Mouse (Mus musculus): Measurements from ENCODE around the gene Cartpt. TPM values are rescaled to one million over a fixed set of nuclear protein-coding genes. Genes with fewer than 3 reads are reported as not detected.
"Not testable (repeated sequence)": the region's sequence is repeated elsewhere in the genome, so short reads cannot be mapped to it uniquely, and the experiment has no call there.

The Cartpt gene
- polyA plus RNA-seq (2017; shearing (Covaris generic)) = not detected

DNA sequence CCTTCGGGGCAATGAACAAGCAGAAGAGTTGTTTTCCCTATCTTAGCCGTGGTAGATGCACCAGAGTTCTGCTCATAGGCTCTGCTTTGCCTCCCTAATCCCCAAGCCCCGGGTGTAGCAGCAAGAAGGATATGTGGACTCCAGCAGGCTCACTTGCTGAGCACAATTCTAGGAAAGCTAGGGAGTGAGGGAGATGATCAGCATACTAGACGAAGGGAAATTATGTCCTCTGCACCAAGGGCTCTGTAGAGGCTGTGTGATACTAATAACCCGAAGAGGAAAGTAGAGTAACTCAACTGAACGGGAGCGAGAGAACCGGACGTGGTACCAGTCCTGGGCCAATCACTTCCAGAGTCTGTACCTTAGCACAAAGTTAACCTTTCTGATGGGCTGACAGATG, at the start of gene Cartpt:
Cartpt (minus strand) TSS at position 127 of the 400 bp plus-strand sequence.
- no peak for ATAC-seq

DNA sequence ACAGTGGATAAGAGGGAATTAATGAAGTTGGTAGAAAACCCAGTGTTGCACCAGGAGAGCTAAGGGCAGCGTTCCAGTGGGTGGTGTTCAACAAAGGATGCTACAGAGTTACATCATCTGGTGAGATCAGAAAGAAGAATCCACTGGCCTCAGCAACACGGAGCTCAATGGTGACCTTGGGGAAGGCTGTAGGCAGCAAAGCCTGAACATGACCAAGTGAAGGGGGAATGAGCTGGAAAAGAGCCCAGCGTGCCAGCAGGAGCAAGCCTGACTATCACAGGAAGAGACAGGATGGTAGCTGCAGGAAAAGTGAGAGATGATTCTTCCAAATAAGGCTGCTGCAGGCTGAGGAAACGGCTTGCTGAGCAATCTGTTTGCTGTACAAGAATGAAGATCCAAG, 46.5 kb upstream of the Cartpt start:
- ATAC-seq = no peak

DNA sequence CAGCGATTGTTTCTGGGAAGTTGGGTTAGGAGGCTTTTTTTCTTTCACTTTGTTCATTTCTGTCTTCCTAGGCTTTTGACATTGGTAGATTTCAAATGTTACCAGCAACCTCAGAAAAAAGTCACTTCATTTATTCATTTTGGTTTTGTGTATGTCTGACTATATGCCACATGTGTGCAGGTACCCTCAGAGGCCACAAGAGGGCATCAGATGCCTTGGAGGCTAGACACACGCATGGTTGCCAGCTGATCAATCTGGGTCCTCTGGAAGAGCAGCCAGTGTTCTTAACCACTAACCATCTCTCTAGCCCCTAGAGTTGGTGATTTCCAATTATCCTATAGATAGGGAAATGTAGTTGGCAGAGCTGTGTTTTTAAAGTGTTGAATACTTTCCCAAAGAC, 42.6 kb upstream of the Cartpt start:
- ATAC-seq = no peak

DNA sequence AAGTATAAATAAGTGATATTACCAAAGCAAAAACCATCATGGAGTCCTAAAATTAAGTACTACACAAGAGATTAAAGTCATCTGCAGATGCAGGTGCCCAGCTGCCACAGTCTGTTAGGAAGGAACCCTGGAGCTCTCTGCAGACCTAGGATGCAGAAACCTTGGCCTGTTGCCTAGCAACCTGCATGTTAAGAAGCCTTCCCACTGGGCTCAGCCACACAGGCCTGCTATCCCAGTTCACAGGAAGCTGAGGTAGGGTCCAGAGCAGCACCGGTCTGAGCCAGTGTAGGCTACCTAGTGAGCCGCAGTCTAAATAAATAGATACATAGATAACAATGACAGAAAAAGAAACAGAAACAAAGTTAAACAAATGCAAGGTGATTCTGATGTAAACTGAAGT, 39.7 kb upstream of the Cartpt start:
- ATAC-seq = no peak

DNA sequence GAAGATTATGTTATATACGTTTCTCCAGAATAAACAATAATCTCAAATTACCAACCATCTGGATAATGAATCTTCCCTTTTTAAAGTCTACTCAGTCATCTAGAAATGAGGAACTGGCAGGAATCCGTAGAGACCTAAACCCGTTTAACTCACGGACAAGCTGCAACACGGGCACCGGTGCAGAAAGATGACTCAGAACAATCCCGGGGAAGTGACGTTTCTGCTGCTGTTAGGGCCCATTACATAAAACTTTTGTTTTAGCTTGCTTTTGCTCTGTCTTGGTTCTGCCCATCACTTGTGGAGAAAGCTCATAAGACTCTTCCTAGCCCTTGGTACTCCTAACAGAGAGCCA, 38.4 kb upstream of the Cartpt start:
- no peak for ATAC-seq

DNA sequence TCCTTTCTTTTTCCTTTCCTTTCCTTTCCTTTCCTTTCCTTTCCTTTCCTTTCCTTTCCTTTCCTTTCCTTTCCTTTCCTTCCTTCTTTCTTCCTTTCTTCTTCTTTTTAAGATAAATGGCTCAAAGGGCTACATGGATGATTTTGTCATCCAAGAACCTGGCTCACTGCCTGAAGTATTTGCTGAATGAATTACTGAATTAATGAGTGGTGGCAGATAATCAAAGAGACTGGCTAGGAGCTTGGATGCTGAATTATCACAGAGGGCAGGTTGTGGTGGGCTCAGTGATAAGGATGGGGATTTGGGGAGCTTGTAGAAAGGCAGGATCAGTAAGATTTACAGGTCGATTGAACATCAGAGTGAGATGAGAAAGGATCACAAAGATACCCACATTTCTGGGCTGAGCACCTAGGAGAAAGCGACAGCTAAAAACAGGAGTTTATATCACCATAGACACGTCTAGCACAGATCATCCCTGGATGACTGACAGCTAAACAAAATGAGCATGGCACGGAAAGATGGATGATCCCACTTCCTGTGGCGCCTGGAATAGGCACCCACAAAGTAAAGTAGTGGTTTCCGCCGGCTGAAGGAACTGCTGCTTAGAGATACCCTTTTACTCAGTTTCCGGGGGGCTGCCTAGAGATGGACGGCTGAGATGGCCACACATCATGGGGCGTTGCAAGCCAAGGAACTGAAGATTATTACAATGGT, 37.9 kb upstream of the Cartpt start:
- no peak for ATAC-seq

DNA sequence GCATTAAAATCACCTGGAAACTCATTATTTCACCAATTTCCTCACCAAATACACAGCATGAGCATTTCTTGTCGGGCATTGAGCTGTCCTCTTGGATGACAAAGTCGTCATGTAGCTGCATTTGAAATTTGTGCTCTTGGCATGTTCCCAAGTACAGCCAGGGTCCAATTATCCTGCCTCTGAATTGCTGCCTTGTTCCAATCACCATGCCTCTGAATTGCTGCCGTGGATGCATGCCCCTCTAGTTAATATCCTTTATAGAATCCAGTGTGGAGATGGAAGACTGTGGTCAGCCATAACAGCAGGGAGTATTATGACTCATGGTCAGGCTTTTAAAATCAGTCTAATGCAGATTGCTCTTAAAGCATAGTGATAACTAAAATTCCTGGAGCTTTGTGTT, 36.9 kb upstream of the Cartpt start:
- no peak for ATAC-seq

DNA sequence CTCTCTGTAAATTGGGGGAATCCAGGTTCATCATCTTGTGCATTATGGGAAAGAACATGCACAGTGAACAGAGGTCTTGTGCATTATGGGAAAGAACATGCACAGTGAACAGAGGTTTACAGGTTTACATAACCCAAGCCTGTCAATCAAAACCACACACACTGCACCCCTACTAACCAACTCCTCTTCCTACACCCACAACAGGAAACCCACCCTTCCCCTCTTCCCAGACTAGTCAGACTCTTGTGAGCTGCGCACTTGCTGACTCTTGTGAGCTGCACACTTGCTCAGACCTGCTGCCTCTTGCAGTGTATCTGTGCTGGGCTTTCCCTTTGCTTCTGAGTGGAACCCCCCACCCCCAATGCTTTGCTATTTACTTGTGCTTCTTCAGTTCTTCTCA, 31.5 kb upstream of the Cartpt start:
- ATAC-seq = no peak

DNA sequence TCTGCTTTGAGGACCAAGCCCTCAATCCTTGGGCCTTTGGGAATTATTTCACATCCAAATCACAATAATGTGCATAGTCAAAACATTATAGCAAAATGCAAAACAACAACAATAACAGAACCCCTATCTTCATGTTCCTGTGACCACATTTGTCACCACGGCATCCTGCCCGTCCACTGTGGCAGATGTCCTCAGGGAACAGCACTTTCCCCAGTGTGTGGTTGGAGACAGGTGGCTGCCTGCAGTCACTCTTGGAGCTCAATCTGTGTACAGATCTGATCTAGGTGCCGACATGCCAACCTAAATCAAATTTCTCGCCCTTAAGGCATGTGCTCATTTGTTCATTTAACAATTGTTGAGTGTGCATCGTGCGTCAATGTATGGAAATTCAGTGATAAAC, 30.6 kb upstream of the Cartpt start:
- no peak for ATAC-seq

DNA sequence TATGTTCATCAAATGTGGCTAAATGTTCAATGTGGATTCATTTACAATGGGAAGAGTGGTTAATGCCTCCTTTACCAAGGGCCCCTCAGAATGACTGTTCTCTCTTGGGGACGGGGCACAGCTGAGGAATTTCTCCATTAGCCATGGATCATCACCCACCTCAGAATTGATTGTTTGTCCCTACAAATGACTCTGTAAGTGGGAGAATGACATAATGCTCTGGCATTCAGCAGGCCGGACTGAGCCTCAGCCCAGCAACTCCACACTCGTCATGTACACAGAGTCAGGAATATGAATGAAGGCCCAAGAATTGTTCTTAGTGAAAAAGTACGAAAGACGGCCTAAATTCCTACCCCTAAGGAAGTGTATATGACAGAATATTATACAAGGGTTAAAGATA, 25.4 kb upstream of the Cartpt start:
- ATAC-seq = no peak

DNA sequence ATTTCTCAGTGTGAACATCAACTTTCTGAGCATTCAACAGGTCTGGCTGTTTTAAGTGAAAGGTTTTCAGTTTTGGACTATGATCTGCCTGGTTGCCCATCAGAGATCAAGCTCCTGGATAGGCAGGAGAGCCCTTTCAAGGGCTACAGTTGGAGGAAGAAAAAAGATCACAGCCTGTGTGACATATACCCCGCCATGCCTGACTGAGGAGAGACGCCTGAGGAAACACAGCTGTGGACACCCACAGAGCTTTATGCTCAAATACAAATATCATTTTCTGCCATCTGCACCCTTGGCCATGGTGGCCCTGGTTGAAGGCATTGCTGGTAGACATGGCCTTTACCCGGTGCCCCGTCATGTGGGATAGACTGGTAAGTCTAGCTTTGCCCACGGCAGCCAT, 14.7 kb upstream of the Cartpt start:
- ATAC-seq = no peak

DNA sequence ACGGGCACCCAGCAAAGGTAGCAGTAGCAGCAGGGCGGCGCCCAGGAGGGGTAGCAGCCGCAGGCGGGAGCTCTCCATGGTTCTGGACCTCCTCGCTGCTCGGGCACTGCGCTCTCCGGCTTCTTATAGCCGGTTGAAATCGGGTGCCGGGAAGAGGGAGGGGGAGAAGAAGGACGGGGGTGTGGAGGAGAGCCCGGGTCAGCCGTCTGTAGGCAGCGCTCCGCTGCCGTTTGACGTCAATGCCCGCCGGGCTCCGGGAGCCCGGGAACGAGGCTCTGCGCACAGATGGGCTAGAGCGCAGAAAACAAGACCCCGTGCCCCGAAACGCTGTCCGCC, 366 bp downstream of the Cartpt start:
- no peak for ATAC-seq

DNA sequence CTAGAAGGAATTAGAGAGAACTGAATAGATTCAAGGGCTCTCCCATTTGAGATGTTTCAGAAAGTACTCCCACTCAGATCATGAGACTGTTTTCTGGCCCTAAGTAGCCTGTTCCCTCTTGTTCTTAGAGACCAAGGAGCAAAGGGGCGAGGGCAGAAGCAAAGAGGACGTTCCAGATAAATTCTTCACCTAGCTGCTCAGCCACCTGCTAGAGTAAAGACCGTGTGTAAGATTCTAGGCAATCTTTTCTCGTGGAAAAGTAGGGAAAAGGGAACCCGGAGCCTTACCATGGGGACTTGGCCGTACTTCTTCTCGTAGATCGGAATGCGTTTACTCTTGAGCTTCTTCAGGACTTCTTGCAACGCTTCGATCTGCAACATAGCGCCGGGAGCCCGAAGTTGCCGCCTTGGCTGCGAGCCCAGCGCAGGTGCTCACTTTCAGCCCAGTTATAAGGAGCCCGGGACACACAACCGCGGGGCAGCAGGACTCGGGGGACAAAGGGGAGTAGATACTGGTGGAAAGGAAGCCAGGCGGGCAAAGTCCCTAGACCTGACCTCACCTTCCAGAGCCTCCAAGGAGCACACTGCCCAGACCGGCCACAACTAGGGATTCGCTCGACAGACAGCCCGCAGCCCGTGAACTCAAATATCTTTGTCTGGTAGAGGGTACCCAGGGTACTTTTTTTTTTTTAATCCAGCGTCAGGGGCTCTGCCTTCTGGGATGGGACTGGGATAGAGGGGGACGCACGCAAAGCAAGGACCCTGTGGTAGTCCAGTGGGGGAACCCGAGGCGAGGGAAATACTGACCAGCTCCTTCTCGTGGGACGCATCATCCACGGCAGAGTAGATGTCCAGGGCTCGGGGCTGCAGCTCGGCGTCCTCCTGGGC, 978 bp downstream of the Cartpt start:
- ATAC-seq = no peak

DNA sequence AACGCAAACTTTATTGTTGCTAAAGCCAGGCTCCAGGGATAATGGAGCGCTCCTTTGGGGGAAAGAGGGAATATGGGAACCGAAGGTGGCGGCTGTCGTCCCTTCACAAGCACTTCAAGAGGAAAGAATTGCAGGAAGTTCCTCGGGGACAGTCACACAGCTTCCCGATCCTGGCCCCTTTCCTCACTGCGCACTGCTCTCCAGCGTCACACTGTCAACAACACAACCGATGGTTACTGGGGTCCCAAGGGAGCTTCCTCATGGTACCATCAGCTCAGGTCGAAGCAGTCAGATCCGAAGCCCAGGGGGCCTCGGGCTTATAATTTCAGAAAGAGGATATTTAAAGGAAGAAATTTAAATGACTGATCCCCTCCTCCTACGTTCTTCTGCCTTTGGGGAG, 2.1 kb downstream of the Cartpt start:
- ATAC-seq = no peak

DNA sequence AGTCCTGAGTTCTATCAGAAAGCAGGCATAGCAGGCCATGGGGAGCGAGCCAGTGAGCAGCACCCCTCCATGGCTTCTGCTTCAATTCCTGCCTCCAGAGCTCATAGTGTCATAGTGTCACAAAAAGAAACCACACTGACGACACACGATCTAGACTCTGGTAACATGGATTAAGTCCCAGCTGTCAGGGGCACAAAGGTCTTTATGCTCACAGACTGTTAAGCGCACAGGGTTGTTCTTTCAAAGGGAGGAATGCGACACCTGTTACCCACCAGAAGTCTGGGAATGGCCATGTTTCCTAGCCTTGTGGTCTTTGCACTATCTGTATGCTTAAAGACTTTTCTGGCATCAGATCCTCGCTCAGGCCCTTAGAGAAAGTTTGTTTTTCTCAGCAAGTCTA, 15.3 kb downstream of the Cartpt start:
- ATAC-seq = no peak

DNA sequence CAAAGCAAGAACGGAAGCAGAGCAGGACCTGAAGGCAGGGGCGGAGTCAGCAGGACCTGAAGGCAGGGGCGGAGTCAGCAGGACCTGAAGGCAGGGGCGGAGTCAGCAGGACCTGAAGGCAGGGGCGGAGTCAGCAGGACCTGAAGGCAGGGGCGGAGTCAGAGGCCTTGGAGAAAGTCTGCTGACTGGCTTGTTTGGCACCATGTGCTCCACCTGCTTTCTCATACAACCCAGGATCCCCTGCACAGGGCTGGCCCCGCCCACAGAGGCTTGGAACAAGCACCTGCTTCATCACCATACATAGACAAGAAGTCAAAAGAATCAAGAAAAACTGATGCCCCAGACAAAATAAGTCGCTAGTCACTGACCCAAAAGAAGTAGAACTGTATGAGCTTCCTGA, 19.1 kb downstream of the Cartpt start:
- not testable (repeated sequence) for ATAC-seq

DNA sequence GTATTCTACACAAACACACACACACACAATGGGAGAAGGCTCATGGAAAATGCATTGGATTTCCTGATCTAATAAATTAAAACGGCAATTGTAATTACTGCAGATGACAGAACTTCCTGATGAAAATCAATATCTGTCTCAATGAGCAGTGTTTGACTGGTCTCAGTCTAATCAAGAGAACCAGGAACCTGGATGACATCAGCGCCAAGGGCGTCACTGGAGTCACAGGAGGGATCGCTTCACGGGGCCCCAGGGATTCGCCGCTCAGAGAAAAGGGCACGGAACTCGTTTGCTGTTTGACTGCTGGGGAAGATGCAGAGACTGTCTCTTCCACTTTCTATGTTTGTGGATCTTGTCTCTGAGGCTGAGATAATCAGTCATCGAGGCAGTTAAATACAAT, 21.2 kb downstream of the Cartpt start:
- ATAC-seq = no peak

DNA sequence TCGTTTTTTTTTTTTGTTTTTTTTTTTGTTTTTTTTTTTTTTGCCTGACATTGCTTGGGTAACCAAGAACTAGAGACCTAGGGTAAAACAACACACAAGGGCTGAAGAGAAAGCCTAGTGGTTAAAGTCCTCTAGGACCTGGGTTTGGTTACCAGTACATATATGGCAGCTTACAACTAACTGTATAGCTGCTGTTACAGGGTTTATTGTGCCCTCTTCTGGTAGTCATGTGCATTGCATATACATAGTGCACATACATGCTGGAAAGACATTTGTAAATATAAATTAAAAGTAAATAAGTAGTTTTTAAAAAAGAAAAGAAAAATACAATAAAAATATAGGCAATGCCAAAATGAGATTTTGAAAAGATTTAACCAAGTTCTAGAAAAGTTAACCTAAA, 28.8 kb downstream of the Cartpt start:
- ATAC-seq = no peak

DNA sequence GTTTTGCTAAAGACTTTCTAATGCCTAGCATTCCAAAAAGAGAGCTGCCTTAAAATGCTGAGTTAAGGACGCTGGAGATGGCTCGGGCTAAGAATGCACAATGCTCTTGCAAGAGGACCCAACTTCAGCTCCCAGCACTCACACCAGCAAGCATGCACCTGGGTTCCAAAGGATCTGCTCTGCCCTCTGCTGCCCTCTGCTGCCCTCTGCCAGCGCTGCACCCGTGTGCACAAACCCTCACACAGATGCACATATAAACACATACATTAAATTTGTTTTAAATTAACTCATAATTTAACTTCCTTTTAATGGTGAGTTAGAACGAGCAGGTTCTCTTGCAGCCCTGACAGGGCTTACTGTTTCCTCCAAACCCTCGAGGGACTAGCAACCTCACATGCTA, 32.5 kb downstream of the Cartpt start:
- ATAC-seq = no peak

DNA sequence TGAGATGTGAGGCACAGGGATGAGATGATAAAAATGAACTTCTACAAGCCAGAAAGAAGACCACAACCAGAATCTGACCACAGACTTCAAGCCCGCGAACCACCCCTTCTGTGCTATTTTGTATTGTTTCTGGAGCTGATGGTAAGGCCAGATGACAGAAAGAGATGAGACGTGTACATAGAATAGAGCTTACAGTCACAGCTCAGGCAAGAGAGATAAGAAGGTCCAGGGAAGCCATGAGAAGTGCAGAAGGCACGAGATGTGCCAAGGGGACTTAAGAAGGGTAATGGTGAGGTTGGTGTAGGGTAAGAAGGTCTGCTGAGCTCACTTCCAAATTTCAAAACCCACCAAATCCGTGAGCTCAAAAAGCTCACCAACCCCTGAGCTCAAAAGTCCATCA, 36.6 kb downstream of the Cartpt start:
- no peak for ATAC-seq

DNA sequence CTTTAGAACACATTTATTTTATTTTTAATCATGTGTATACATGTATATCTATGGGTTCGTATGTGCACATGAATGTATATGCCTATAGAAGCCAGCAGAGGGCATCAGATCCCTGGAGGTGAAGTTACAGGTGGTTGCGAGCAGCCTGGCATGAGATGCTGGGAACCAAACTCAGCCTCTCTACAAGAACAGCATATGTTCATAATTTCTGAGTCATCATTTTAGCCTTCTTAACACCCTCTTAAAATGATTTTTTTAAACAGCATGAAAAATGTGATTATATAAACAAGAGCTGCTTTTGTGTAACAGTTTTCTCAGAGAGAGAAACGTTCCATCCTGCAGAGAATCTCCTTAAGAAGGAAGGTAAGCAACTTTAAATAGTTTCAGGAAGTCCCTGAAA, 40.2 kb downstream of the Cartpt start:
- ATAC-seq = no peak

DNA sequence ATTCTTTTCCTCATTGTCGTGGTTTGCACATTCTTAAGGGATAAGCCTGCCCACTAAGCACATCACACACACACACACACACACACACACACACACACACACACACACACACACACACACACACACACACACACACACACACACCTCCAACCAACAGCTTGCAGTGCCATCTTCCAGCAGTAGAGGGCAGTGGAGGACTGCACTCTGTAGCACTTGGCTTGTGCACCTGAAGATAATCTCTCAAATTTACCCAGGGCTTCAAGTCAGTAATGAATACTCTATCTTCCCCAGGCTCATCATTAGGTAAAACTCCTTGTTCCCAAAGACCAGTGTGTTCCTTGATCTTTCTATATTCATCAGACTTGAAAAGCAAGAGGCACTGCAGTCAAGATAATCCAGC, 41.8 kb downstream of the Cartpt start:
- ATAC-seq = no peak

DNA sequence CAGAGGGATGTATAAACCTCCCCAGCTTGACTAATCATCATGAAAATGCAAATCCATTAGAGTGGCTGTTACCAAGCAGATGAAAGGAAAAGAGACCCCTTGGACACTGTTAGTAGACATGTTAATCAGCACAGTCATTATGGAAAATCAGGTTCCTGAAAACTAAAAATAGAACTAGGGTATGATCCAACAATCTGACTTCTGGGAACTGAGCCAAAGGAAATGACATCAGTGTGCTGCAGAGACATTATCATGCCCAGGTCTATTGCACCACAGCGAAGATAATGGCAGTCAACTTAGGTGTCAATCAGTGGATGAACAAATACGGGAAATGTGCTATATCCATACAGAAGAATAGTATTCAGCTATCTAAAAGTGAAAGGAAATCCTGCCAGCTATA, 43.0 kb downstream of the Cartpt start:
- no peak for ATAC-seq

DNA sequence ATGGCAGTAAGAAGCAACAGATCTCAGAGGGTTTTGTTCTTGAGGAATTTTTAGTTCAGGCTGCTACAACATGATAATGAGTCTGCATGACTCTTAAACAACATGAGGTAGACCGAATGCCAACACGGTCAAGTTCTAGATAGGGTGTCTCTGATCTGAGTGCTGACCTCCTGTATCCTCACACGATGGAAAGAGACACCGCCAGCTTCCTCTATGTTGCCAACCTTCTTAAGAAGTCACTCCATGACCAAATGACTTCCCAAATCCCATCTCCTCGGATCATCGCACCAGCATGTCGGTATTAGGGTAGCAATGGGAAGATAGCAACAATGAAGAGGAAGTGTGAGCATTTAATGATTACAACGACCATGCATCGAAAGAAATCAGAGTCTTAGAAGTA, 43.6 kb downstream of the Cartpt start:
- no peak for ATAC-seq

DNA sequence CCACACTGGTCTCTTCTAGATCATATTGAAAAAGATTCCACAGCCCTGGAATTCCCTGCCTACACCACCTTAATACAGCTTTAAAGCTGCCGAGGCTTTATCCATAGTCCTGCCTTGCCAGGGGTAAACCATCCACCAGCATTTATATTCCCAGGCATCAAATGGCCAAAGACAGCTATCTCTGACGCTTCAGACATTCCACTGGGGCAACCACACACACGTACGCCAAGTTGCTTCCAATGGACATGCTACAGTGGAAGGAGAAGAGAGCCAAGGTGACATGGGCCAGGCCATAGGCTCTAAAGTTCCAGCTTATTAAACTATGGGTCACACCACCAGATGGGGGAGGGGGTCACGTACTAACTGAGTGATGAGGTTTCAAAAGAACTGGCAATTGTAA, 45.7 kb downstream of the Cartpt start:
- ATAC-seq = no peak
